Mouse (Mus musculus): Measurements from ENCODE around the gene Khsrp.

GRCm38 (mm10) chr17:57029691-57030090, 1.6 kb downstream of the Khsrp start:
- TF ChIP-seq CTCF (IDR thresholded peaks at IDR 0.05; ENCODE audit: insufficient read depth, low read length) (no peak), POLR2A (IDR thresholded peaks at IDR 0.05; ENCODE audit: borderline replicate concordance, extremely low read depth, low read depth, low read length) (no peak)

Measured in lung, adult 2 months (tissue).